Mouse (Mus musculus) kidney, adult 2 months (tissue): Measurements from ENCODE around the gene Osm. TPM values are rescaled to one million over a fixed set of nuclear protein-coding genes. Genes with fewer than 3 reads are reported as not detected.

ENCODE experiments used
- DNase-seq: peaks from one replicate; pipeline ENCODE4 v3.0.0; 2021
- H3K27ac ChIP-seq: fragments of 200-500 bp; 2 replicates; pipeline ENCODE4 v1.5.1; 2012; ENCODE audit warnings: low read depth, low read length, control low read depth, inconsistent platforms; ENCODE audit not compliant: insufficient read depth
- H3K27me3 ChIP-seq: fragments of 200-500 bp; replicated peaks from 2 replicates; pipeline ENCODE4 v1.6.1; 2012; ENCODE audit warnings: mild to moderate bottlenecking, moderate library complexity, low read length, inconsistent platforms; ENCODE audit not compliant: control insufficient read depth, insufficient read depth
- H3K36me3 ChIP-seq: fragments of 200-500 bp; 2 replicates; pipeline ENCODE4 v1.6.1; 2012; ENCODE audit warnings: mild to moderate bottlenecking, moderate library complexity, low read length, inconsistent platforms; ENCODE audit not compliant: control insufficient read depth, insufficient read depth
- H3K4me1 ChIP-seq: fragments of 200-500 bp; 2 replicates; pipeline ENCODE4 v1.6.1; 2011; ENCODE audit warnings: low read length; ENCODE audit not compliant: control insufficient read depth, insufficient read depth
- H3K4me3 ChIP-seq: fragments of 200-500 bp; 2 replicates; pipeline ENCODE4 v1.5.1; 2011; ENCODE audit warnings: mild to moderate bottlenecking, low read depth, low read length, control low read depth; ENCODE audit not compliant: insufficient read depth
- CTCF ChIP-seq: fragments of 200-500 bp; conservative IDR thresholded peaks from 2 replicates; pipeline ENCODE4 v1.5.1; 2011; ENCODE audit warnings: low read depth, mild to moderate bottlenecking, control low read depth, low read length, moderate library complexity, mixed read lengths; ENCODE audit not compliant: insufficient read depth, insufficient read length
- POLR2A ChIP-seq: fragments of 200-500 bp; IDR thresholded peaks from one replicate; pipeline ENCODE4 v1.6.1; 2011; ENCODE audit warnings: low read depth, low read length, control low read depth
- WGBS: fragments of 180-500 bp; shearing (Covaris S2); methylation state at CpG from one replicate; pipeline ENCODE4 v1.1.7; 2018; 5-methylcytosine and 5-hydroxymethylcytosine counted together
- polyA plus RNA-seq: library from polyadenylated mRNA; depleted of rRNA; stranded (reverse); fragments of >200 nt; gene quantifications from 2 replicates; pipeline ENCODE4 v1.2.3, GENCODE M21; 2012

The Osm gene
- polyA plus RNA-seq, 1 experiment = 0.20 TPM

DNA sequence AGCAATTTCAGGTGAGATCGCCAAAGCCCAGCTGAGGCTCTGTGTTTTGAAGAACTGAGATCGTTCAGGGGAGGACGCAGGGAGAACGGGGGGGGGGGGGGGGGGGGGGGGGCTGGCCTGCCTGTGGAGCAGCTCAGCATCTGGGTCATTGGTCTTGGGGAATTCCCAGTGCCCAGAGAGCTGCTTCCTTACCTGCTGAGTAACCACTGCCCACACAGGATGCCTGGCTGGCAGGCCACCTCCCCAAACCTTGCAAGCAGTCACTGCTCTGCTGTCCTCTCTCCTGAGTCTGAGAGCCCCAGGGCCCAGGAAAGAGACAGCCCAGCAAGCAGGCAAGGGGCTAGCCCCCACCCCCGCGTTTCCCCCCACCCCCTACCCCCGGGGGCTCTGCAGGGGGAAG, 26.6 kb downstream of the Osm start:
- Histone ChIP-seq H3K36me3 (no peaks in the 10 kb centered on the region), H3K4me3 (no peak overlapping the region), H3K4me1 (peaks cover 15% of the 10 kb centered on the region), H3K27ac (no peak overlapping the region), H3K27me3 (no peaks in the 10 kb centered on the region)
- no peak for TF ChIP-seq POLR2A
- TF ChIP-seq CTCF = no peak
- DNase-seq = no peak
- 26% methylated on average over 7 of the region's 7 CpGs for WGBS

DNA sequence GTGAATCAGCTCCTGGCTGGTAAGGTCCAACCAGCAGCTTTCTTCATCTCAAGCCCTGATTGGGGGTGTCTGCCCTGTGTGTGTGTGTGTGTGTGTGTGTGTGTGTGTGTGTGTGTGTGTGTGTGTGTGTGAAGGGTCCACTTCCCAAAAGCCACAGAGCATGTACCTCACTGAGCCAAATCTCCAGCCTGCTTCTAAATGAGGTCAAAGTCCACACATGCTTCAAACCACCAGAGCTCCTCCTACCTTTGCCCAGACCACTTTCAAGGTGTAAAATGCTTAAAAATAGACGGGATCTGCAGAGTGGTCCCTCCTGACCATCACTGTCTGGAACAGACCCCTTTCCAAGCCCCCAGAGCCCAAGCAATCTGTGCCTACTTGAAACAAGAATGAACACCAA, 27.1 kb downstream of the Osm start:
- TF ChIP-seq POLR2A = no peak
- TF ChIP-seq CTCF = no peak
- WGBS = 33% methylated on average over 1 of the region's 1 CpGs
- Histone ChIP-seq H3K27me3 (no peaks in the 10 kb centered on the region), H3K4me1 (peaks cover 15% of the 10 kb centered on the region), H3K27ac (no peak overlapping the region), H3K36me3 (no peaks in the 10 kb centered on the region), H3K4me3 (no peak overlapping the region)
- peak; percentile 79 for DNase-seq

DNA sequence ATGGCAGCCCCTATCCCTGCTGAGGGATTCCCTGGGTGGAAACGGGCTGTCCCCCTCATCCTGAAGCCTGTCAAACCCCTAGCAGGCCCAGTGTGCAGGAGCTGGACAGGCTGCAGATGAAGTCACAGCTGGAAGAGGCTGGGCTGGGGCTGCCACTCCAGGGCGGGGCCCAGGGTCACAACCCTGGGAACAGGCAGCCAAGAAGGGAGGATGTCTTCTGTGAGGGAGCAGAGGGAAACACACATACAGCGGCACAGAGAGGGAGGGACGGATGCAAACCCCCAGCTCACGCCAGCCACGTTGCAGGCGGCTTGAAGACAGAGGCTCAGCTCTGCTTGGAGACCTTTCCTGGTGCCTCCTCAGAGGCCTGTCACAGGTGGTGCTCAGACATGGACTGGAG, 27.8 kb downstream of the Osm start:
- WGBS = 63% methylated on average over 7 of the region's 7 CpGs
- DNase-seq = no peak
- H3K36me3 ChIP-seq = no peaks in the 10 kb centered on the region
- no peak overlapping the region for H3K27ac ChIP-seq
- no peak overlapping the region for H3K4me3 ChIP-seq
- TF ChIP-seq CTCF (no peak), POLR2A (no peak)
- peaks cover 15% of the 10 kb centered on the region for H3K4me1 ChIP-seq
- no peaks in the 10 kb centered on the region for H3K27me3 ChIP-seq

DNA sequence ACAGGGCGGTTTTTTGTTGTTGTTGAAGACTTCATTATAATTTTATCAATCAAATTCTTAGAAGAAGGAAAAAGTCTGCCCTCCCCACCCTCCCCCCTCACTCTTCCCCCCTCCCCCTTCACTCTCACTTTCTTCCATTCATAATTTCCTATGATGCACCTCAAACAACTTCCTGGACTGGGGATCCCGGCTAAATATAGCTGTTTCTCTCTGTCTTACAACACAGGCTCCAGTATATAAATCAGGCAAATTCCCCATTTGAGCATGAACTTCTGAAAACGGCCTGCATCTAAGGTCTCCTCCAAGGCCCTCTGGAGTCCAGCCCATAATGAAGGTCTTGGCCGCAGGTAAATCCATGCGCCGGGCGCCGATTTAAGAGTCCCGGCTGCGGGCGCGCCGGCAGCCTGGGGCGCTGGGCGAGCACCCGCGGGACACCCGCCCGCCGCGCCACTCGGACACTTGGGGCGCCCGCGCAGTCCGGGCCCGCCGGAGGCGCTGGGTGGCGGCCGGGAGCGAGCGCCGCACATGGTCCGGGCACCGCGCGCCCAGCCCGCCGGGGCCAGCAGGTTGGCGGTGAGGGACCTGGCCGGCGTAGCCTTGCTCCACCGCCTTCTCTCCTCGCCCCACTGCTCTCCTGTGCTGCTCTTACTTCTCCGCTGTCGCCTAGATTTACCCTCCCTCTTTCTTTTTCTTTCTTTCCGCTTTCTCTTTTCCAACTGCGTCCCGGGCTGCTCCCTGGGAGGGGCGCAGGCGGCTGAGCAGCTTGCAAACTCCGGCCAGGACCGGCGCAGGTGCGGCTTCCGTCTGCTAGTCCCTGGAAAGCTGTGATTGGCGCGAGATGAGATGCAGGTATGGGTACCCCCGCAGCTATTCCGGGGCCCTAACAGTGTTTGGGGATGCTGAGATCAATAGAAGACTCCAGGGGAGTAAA, 30.3 kb downstream of the Osm start:
- TF ChIP-seq POLR2A = no peak
- TF ChIP-seq CTCF = no peak
- H3K4me3 ChIP-seq = peak overlapping the region; percentile 56
- WGBS = 1% methylated on average over 60 of the region's 61 CpGs
- H3K36me3 ChIP-seq = no peaks in the 10 kb centered on the region
- H3K27ac ChIP-seq = no peak overlapping the region
- no peaks in the 10 kb centered on the region for H3K27me3 ChIP-seq
- peak; percentile 62 for DNase-seq
- peaks cover 12% of the 10 kb centered on the region for H3K4me1 ChIP-seq

DNA sequence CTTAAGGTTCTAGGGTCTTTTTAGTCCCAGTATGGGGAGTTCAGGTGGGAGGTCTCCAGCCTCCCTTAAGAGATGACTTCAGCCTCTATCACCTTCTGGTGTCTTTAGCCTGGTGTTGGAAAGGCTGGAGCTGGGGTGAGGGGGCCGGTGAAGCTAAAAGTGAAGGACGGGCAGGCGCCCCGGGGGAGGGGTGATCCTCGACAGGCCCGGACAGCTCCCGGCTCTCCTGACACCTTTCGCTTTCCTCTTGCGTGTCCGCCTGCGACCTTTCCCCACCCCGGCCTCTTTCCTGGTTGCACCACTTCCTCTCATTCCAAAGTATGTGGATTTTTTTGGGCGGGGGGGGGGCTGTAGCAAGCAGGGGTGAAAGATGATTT, 31.0 kb downstream of the Osm start:
- H3K27ac ChIP-seq = no peak overlapping the region
- no peak for TF ChIP-seq CTCF
- no peak for TF ChIP-seq POLR2A
- peaks cover 12% of the 10 kb centered on the region for H3K4me1 ChIP-seq
- H3K27me3 ChIP-seq = no peaks in the 10 kb centered on the region
- no peaks in the 10 kb centered on the region for H3K36me3 ChIP-seq
- H3K4me3 ChIP-seq = 0 out of 2 replicates have a peak overlapping the region, but pooled peaks have one; percentile 56
- no peak for DNase-seq
- 26% methylated on average over 13 of the region's 13 CpGs for WGBS

DNA sequence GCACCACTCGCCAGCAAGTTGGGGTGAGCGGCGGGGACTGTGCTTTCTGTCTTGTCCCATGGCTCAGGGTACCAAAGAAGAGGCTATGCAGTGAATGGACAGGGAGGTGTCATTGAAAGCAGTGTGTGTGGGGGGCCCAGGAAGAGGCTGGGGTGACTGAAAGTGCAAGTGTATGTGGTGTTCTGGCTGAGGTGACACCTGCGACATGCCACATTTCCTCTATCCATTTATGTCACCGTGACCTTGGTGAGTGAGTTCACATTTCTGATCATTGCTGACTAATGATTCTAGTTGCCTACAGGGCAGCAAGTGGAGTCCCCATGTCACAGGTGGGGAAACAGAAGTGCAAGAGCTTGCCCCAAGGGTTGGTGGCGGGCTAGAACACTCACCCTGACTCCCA, 32.3 kb downstream of the Osm start:
- TF ChIP-seq POLR2A = no peak
- no peak for TF ChIP-seq CTCF
- 89% methylated on average over 6 of the region's 6 CpGs for WGBS

DNA sequence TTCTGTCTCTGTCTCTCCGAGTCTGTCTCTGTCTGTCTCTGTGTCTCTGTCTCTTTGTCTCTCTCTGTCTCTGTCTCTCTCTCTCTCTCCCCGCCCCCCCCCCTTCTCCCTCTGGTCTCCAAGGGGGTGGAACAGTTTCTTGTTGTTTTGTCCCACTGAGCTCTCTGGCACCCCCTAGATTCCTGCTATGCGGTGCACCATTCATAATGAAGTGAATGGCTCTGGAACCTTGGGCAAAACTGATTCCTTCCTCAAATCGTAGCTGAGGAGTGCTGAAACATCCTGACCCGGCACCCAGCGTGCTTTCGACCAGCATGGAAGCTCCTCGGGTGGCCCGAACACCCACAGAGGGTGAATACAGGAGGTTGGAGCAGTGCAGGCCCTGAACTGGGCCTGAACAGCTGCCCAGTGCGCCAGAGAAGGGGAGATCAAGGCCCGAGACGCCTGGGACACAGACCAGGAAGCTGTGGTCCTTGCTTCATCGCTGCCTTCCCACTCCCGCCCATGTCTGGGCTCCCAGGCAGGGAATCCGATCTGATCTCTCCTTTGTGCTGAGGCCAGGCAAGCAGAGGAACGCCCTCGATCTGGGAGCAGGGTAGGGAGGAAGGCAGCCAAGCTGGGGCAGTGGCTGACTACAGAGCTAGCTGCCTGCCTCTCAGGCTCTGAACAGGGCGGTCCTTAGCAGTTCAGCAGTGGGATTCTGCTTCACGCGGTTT, 34.7 kb downstream of the Osm start:
- 58% methylated on average over 20 of the region's 20 CpGs for WGBS

More for the DNA sequence above, 32.3 kb downstream of the Osm start:
- Histone ChIP-seq H3K27me3 (no peaks in the 10 kb centered on the region), H3K4me1 (peaks cover 8% of the 10 kb centered on the region), H3K4me3 (no peak overlapping the region), H3K36me3 (no peaks in the 10 kb centered on the region), H3K27ac (no peak overlapping the region)
- no peak for DNase-seq

More for the DNA sequence above, 34.7 kb downstream of the Osm start:
- Histone ChIP-seq H3K27me3 (no peaks in the 10 kb centered on the region), H3K4me3 (no peak overlapping the region), H3K4me1 (no peaks in the 10 kb centered on the region), H3K27ac (no peak overlapping the region), H3K36me3 (no peaks in the 10 kb centered on the region)
- DNase-seq = no peak
- TF ChIP-seq CTCF = peak; percentile 30; the same call in 1 of the 2 replicates
- no peak for TF ChIP-seq POLR2A
